19 mouse cellular contexts compared by ENCODE assay signal in genomic region chr17:27823142-27823905, GRCm38 (mm10).
"Had no signal": no experiment of that assay in that cellular context is flagged by ENCODE, and none has a peak within 500 bp of the region (broad histone marks: within the 10 kb centered on the region; RNA-seq: fewer than 3 reads in every experiment).

No protein-coding gene starts in this region.

- H3K4me2 ChIP-seq: limb, embryonic 13.5 days; midbrain, embryonic 12.5 days had no signal

- H3K27ac ChIP-seq: kidney, postnatal 0 days; layer of hippocampus, adult 2 months; limb, embryonic 10.5 days; limb, embryonic 13.5 days; midbrain, embryonic 12.5 days; stomach, postnatal 0 days had no signal

- H3K9me3 ChIP-seq: limb, embryonic 10.5 days; limb, embryonic 13.5 days; midbrain, embryonic 12.5 days had no signal

- H3K9ac ChIP-seq: limb, embryonic 13.5 days; liver, embryonic 14.5 days; midbrain, embryonic 12.5 days had no signal

- H3K36me3 ChIP-seq: limb, embryonic 10.5 days; limb, embryonic 13.5 days; midbrain, embryonic 12.5 days had no signal

- H3K27me3 ChIP-seq: limb, embryonic 13.5 days; midbrain, embryonic 12.5 days had no signal

- H3K4me3 ChIP-seq: layer of hippocampus, adult 2 months; limb, embryonic 10.5 days; limb, embryonic 13.5 days; midbrain, embryonic 12.5 days; myocyte had no signal

- ATAC-seq: midbrain, embryonic 16.5 days had no signal

- DNase-seq: kidney, adult 2 months; kidney, postnatal 25 days; layer of hippocampus, adult 9-11 months; lung, adult 2 months; lung, postnatal 14 days; lung, postnatal 4 days; right cerebral cortex, postnatal 4 days; thymus, adult 2 months; thymus, postnatal 14 days; thymus, postnatal 4 days had no signal
